Mouse (Mus musculus) heart, adult 2 months (tissue): ENCODE data around the gene Col25a1.

Experiments
- CTCF ChIP-seq: fragments of 200-600 bp; IDR thresholded peaks from 2 replicates; pipeline ENCODE4 v1.8.1; 2022; ENCODE audit warnings: antibody characterized with exemption, mild to moderate bottlenecking, moderate library complexity
- POLR2A ChIP-seq: fragments of 200-500 bp; IDR thresholded peaks from 2 replicates; pipeline ENCODE4 v1.6.1; 2011; ENCODE audit warnings: mild to moderate bottlenecking, low read depth, low read length, control low read depth; ENCODE audit not compliant: insufficient read depth

DNA sequence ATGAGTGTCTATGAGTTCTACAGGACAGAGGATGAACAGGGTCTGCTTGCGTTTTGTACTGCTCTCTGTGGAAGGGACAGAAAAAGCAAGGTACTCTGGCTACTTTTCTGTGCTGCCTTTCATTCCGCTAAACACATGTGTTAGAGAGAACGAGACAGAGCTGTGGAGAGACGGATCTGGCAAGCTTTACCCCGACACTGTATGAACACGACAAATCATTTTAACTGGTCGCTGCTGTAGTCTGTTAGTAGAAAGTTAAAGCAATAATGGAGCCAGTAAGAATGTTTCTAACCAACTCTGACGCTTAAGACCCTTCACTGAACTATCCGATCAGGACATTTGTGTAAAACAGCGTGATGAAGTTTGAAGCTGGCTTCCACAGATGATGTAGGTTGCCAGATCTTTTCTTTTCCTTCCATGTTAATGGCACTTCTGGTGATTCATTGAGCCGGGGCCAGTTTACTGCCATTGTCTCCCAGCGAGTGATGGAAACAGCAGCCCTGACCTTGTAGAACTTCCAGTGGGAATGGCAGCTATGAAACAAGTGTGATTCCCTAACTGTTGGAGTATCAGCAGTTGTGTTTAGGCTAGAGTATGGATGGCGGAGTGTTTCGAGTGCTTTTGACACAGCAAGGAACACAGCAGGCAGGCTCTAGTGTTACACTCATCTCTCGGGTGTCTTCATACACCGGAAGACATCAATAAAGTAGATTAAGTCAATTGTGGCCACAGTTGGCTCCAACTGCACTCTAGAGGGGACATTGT, 437.2 kb downstream of the Col25a1 start:
- TF ChIP-seq CTCF = no peak
- TF ChIP-seq POLR2A = no peak
